Mouse (Mus musculus): ENCODE data around the gene Prph.

DNA sequence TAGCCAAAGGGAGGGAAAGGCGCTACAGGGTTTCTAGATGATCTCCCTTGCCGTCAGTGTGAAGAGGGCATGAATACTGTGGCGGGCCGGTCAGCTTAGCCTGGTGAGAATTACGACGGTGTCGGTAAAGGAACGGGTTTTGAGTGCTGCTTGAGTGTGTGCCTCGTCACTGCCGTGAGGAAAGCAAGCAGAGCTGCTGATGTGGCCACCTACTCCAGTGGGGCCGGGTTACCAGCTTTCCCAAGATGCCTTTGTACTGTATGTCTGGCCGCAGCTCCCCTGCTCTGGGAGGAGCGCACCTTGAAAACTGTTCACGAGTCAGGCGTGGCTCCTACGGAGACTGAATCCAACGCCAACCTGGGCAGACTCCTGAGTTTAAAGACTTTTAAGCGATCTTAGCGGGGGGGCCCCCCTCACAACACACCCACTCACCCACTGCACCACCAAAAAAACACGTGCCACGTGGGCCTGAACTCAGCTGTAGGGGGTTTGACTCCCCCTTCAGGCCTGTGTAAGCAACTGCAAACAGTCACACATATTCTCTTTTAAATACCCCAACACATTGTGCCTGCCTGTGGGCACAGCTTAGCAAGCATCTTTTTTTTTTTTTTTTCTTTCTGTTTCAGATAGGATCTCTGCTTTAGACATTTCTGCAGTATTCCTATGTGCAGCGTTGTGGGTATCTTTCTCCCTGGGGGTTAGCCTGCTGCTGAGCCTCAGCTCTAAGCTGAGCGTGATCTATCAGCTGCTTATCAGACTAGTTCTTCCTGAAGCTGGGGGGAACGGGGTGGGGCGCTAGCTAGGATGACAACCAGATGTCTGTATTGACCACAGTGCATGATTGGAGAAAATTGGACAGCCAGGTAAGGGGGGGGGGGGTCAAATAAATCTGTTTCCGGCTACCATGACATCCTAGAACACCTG is 14.7 kb upstream of the Prph start:
- no peak for TF ChIP-seq POLR2A (IDR thresholded peaks at IDR 0.05; ENCODE audit: low read depth, low read length)
- TF ChIP-seq CTCF (IDR thresholded peaks at IDR 0.05; ENCODE audit: borderline replicate concordance, insufficient read depth, low read length), result 0 out of 2 replicates have a peak, but pooled peaks have one; percentile 5

Measured in embryonic fibroblast, embryonic 13.5 days (primary cell).